Mouse (Mus musculus) adrenal gland, adult 10 weeks (tissue): ENCODE results near the gene Vmn2r50. TPM values are rescaled to one million over a fixed set of nuclear protein-coding genes. Genes with fewer than 3 reads are reported as not detected.

Experiments
- polyA plus RNA-seq: library from polyadenylated mRNA; stranded (reverse); fragments of 350-450 nt; fragmentation: Illumina TruSeq; extraction: RNeasy Lipid Tissue Mini Kit (QIAGEN cat#74804); gene quantifications from one replicate; pipeline ENCODE4 v1.2.3, GENCODE M21; 2014; ENCODE audit warnings: low read depth, low replicate concordance

Vmn2r50 gene
- polyA plus RNA-seq, result not detected

DNA sequence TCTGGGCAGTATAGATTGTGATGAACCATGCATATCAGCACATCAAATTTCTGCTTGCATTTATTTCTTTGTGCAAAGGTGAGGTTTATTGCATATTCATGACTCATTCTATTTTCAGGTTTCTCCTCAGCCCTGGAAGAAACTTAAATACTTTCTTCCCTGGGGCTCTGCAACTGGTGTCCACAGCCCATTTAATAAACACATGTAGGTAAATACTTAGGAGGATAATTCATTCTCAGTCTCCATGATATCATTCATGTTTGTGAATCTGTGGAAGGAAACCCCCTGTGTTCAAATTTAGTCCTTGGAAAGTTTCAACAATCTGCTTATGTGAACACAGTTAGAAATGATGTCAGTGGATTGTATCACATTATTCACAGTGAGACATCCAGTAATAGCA, at the start of gene Vmn2r50:
Gene Vmn2r50 (minus strand): TSS at position 101 of the 400 bp plus-strand sequence.

DNA sequence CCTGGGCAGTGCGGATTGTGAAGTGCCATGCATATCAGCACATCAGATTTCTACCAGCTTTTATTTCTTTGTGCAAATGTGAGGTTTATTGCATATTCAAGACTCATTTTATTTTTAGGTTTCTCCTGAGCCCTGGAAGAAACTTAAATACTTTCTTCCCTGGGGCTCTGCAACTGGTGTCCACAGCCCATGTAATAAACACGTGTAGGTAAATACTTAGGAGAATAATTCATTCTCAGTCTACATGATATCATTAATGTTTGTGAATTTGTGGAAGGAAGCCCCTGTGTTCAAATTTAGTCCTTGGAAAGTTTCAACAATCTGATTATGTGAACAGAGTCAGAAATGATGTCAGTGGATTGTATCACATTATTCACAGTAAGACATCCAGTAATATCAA, 60.9 kb downstream of the Vmn2r50 start, which contains the start of gene Vmn2r49:
Gene Vmn2r49 (minus strand): TSS at position 101 of the 400 bp plus-strand sequence.

Other genes with a start within 250 kb of the Vmn2r50 start
- gene Vmn2r47, start 212.0 kb downstream of the Vmn2r50 start, polyA plus RNA-seq, result not detected
- gene Vmn2r48, start 99.7 kb downstream of the Vmn2r50 start, polyA plus RNA-seq, result not detected
- not detected for gene Vmn2r49, start 61.0 kb downstream of the Vmn2r50 start, polyA plus RNA-seq
- gene Vmn2r51, start 52.4 kb upstream of the Vmn2r50 start, polyA plus RNA-seq, result not detected
- gene Vmn2r52, start 123.3 kb upstream of the Vmn2r50 start, polyA plus RNA-seq, result not detected
- not detected for gene Vmn1r66, start 224.7 kb upstream of the Vmn2r50 start, polyA plus RNA-seq